In genomic region chr1:132153086-132153690, GRCm38 (mm10) we compare ENCODE assay signal across 22 mouse cellular contexts. TPM values are rescaled to one million over a fixed set of nuclear protein-coding genes. Genes with fewer than 3 reads are reported as not detected.
DNase-seq lines count a peak whose midpoint lies in the region; ATAC-seq lines count a peak whose summit lies in the region.
"Had no signal": no experiment of that assay in that cellular context is flagged by ENCODE, and none has a peak within 500 bp of the region (broad histone marks: within the 10 kb centered on the region; RNA-seq: fewer than 3 reads in every experiment).

No protein-coding gene starts in this region.

- no peaks in the 10 kb centered on the region for H3K9me3 ChIP-seq in heart, embryonic 12.5 days (replicated peaks)
- no peaks in the 10 kb centered on the region for H3K9me3 ChIP-seq in midbrain, embryonic 13.5 days
- no peaks in the 10 kb centered on the region for H3K9me3 ChIP-seq in midbrain, embryonic 16.5 days (replicated peaks; ENCODE audit: control insufficient read depth, low read length, poor library complexity, severe bottlenecking)
- H3K9me3 ChIP-seq in hindbrain, embryonic 13.5 days = no peaks in the 10 kb centered on the region

- H3K4me1 ChIP-seq in heart, embryonic 12.5 days (replicated peaks) = peaks cover 51% of the 10 kb centered on the region
- H3K4me1 ChIP-seq in midbrain, embryonic 13.5 days (replicated peaks) = peaks cover 27% of the 10 kb centered on the region
- H3K4me1 ChIP-seq in midbrain, embryonic 16.5 days (ENCODE audit: control insufficient read depth, insufficient read depth, low read length) = peaks cover 12% of the 10 kb centered on the region
- peaks cover 26% of the 10 kb centered on the region for H3K4me1 ChIP-seq in hindbrain, embryonic 13.5 days (replicated peaks)

- no peak overlapping the region for H3K27ac ChIP-seq in heart, embryonic 12.5 days (ENCODE audit: poor library complexity, severe bottlenecking)
- H3K27ac ChIP-seq in midbrain, embryonic 13.5 days = no peak overlapping the region
- no peak overlapping the region for H3K27ac ChIP-seq in midbrain, embryonic 16.5 days (ENCODE audit: low read length)
- no peak overlapping the region for H3K27ac ChIP-seq in hindbrain, embryonic 13.5 days

- peak; percentile 8 for DNase-seq in adrenal gland, postnatal 14 days
- DNase-seq in adrenal gland, postnatal 10 days = no peak
- DNase-seq in heart, postnatal 25 days (ENCODE audit: low spot score) = no peak
- DNase-seq: adrenal gland, adult 8-10 months; cerebellum, adult 8-10 months; gastrocnemius, postnatal 14 days; kidney, postnatal 36 days; lung, postnatal 4 days had no signal

- H3K9ac ChIP-seq in heart, embryonic 12.5 days = no peak overlapping the region
- H3K9ac ChIP-seq in midbrain, embryonic 13.5 days (replicated peaks) = 0 out of 2 replicates have a peak overlapping the region, but pooled peaks have one; percentile 39
- no peak overlapping the region for H3K9ac ChIP-seq in midbrain, embryonic 16.5 days (ENCODE audit: low read depth, low read length)
- H3K9ac ChIP-seq in hindbrain, embryonic 13.5 days = no peak overlapping the region

- H3K4me3 ChIP-seq in heart, embryonic 12.5 days = no peak overlapping the region
- H3K4me3 ChIP-seq in midbrain, embryonic 13.5 days (replicated peaks) = no peak overlapping the region
- no peak overlapping the region for H3K4me3 ChIP-seq in midbrain, embryonic 16.5 days (ENCODE audit: low read depth, low read length)
- no peak overlapping the region for H3K4me3 ChIP-seq in hindbrain, embryonic 13.5 days

- ATAC-seq in heart, embryonic 12.5 days (ENCODE audit: insufficient number of reproducible peaks, low FRiP score) = no peak
- no peak for ATAC-seq in midbrain, embryonic 13.5 days
- ATAC-seq in midbrain, embryonic 16.5 days = no peak
- no peak for ATAC-seq in megakaryocyte, adult 5-6 weeks (ENCODE audit: poor library complexity, severe bottlenecking)
- ATAC-seq in hindbrain, embryonic 13.5 days (ENCODE audit: low FRiP score) = no peak
- ATAC-seq: forebrain, embryonic 14.5 days; Patski had no signal

- intact Hi-C loops in heart, postnatal 25 days (cut with DNase I) = no loop called here

- H3K27me3 ChIP-seq in heart, embryonic 12.5 days (replicated peaks) = peaks cover 6% of the 10 kb centered on the region
- peaks cover 4% of the 10 kb centered on the region; the same call in 1 of the 2 replicates for H3K27me3 ChIP-seq in midbrain, embryonic 13.5 days
- no peaks in the 10 kb centered on the region for H3K27me3 ChIP-seq in midbrain, embryonic 16.5 days (ENCODE audit: control insufficient read depth, insufficient read depth, low read depth, low read length)
- peaks cover 8% of the 10 kb centered on the region; the same call in 1 of the 2 replicates for H3K27me3 ChIP-seq in hindbrain, embryonic 13.5 days
- H3K27me3 ChIP-seq: Patski had no signal

- WGBS in heart, embryonic 12.5 days = 43% methylated on average over 15 of the region's 15 CpGs
- 29% methylated on average over 15 of the region's 15 CpGs for WGBS in midbrain, embryonic 13.5 days
- WGBS in midbrain, embryonic 16.5 days = 36% methylated on average over 15 of the region's 15 CpGs
- 33% methylated on average over 15 of the region's 15 CpGs for WGBS in hindbrain, embryonic 13.5 days

- peak overlapping the region; percentile 0; the same call in 1 of the 2 replicates for H3K4me2 ChIP-seq in heart, embryonic 12.5 days
- no peak overlapping the region for H3K4me2 ChIP-seq in midbrain, embryonic 13.5 days (replicated peaks)
- no peak overlapping the region for H3K4me2 ChIP-seq in midbrain, embryonic 16.5 days (ENCODE audit: low read length)
- H3K4me2 ChIP-seq in hindbrain, embryonic 13.5 days = no peak overlapping the region

- no peaks in the 10 kb centered on the region for H3K36me3 ChIP-seq in heart, embryonic 12.5 days
- no peaks in the 10 kb centered on the region for H3K36me3 ChIP-seq in midbrain, embryonic 13.5 days
- H3K36me3 ChIP-seq in midbrain, embryonic 16.5 days (ENCODE audit: control insufficient read depth, insufficient read depth, low read length) = no peaks in the 10 kb centered on the region
- no peaks in the 10 kb centered on the region for H3K36me3 ChIP-seq in hindbrain, embryonic 13.5 days

RNA-seq across cellular contexts. Expression of gene Cdk18, which starts 13.7 kb away (rescaled TPM):
- 16.7 and 17.9 TPM in 2 replicates for total RNA-seq in adrenal gland, postnatal 14 days (2021)
- 10 to 100 TPM; 14.6 TPM for total RNA-seq in adrenal gland, postnatal 10 days (2021)
- polyA plus RNA-seq in heart, embryonic 12.5 days (2016; fragmentation: Nextera tagmentation; extraction: Ambion mirVana) = 3.7 and 4.8 TPM in 2 replicates
- 10 to 100 TPM; 10.9 to 12.0 TPM for total RNA-seq in heart, postnatal 25 days (2021)
- polyA plus RNA-seq in midbrain, embryonic 13.5 days (2015; fragmentation: Nextera tagmentation; extraction: Ambion mirVana) = 0.32 and 0.41 TPM in 2 replicates
- 1.7 and 2.4 TPM in 2 replicates for polyA plus RNA-seq in midbrain, embryonic 16.5 days (2015; fragmentation: Nextera tagmentation; extraction: Ambion mirVana)
- 0.14 TPM in 1 of 2 replicates, not detected in the other for total RNA-seq in megakaryocyte, adult 5-6 weeks (2015)
- total RNA-seq in megakaryocyte, adult 5-6 weeks (2017) = 0.04 TPM in 1 of 2 replicates, not detected in the other
- polyA plus RNA-seq in hindbrain, embryonic 13.5 days (2015; fragmentation: Nextera tagmentation; extraction: Ambion mirVana) = 0.31 and 0.32 TPM in 2 replicates
- total RNA-seq: monocyte, adult 5-6 weeks; neutrophil, adult 5-6 weeks had no signal

RNA-seq across cellular contexts. Expression of gene Lemd1, which starts 38.0 kb away (rescaled TPM):
- total RNA-seq in adrenal gland, postnatal 14 days (2021) = not detected in 2 replicates
- total RNA-seq in adrenal gland, postnatal 10 days (2021) = under 1 TPM; 0.27 to 0.36 TPM
- polyA plus RNA-seq in heart, embryonic 12.5 days (2016; fragmentation: Nextera tagmentation; extraction: Ambion mirVana) = not detected in 2 replicates
- total RNA-seq in heart, postnatal 25 days (2021) = not detected
- polyA plus RNA-seq in midbrain, embryonic 13.5 days (2015; fragmentation: Nextera tagmentation; extraction: Ambion mirVana) = 19.5 and 22.5 TPM in 2 replicates
- polyA plus RNA-seq in midbrain, embryonic 16.5 days (2015; fragmentation: Nextera tagmentation; extraction: Ambion mirVana) = 16.2 and 18.0 TPM in 2 replicates
- total RNA-seq in megakaryocyte, adult 5-6 weeks (2015) = not detected in 2 replicates
- not detected in 2 replicates for total RNA-seq in megakaryocyte, adult 5-6 weeks (2017)
- polyA plus RNA-seq in hindbrain, embryonic 13.5 days (2015; fragmentation: Nextera tagmentation; extraction: Ambion mirVana) = 24.8 and 25.7 TPM in 2 replicates
- total RNA-seq: gastrocnemius, postnatal 14 days; heart, adult 18-20 months; liver, adult 2 months; monocyte, adult 5-6 weeks; neutrophil, adult 5-6 weeks had no signal
- polyA plus RNA-seq: heart, embryonic 16.5 days; liver, adult 2 months; liver, embryonic 16.5 days had no signal

RNA-seq across cellular contexts. Expression of gene AC124108.1, which starts 38.1 kb away (rescaled TPM):
- 0.11 and 0.15 TPM in 2 replicates for total RNA-seq in adrenal gland, postnatal 14 days (2021)
- total RNA-seq in adrenal gland, postnatal 10 days (2021) = under 1 TPM in 1 of 2 experiments, not detected in 1; 0.15 TPM
- not detected in 2 replicates for polyA plus RNA-seq in heart, embryonic 12.5 days (2016; fragmentation: Nextera tagmentation; extraction: Ambion mirVana)
- total RNA-seq in heart, postnatal 25 days (2021) = not detected
- 5.6 and 6.1 TPM in 2 replicates for polyA plus RNA-seq in midbrain, embryonic 13.5 days (2015; fragmentation: Nextera tagmentation; extraction: Ambion mirVana)
- polyA plus RNA-seq in midbrain, embryonic 16.5 days (2015; fragmentation: Nextera tagmentation; extraction: Ambion mirVana) = 2.8 and 4.0 TPM in 2 replicates
- not detected in 2 replicates for total RNA-seq in megakaryocyte, adult 5-6 weeks (2015)
- total RNA-seq in megakaryocyte, adult 5-6 weeks (2017) = not detected in 2 replicates
- polyA plus RNA-seq in hindbrain, embryonic 13.5 days (2015; fragmentation: Nextera tagmentation; extraction: Ambion mirVana) = 4.2 and 4.8 TPM in 2 replicates
- total RNA-seq: gastrocnemius, postnatal 14 days; liver, adult 2 months; monocyte, adult 5-6 weeks; neutrophil, adult 5-6 weeks had no signal
- polyA plus RNA-seq: heart, embryonic 16.5 days; liver, adult 2 months; liver, embryonic 16.5 days; thymus, postnatal 0 days had no signal

Comparison
In these comparisons a context has a peak if more than half of its experiments do, and no peak if none do; other contexts are left out.
1. RNA of gene Cdk18, which starts 13.7 kb away (total RNA-seq): 16.7 to 17.9 TPM in adrenal gland, postnatal 14 days, 14.6 TPM in adrenal gland, postnatal 10 days and 10.9 to 12.0 TPM in heart, postnatal 25 days; 0.04 to 0.14 TPM in megakaryocyte, adult 5-6 weeks; every median in the first group is over 10 times any median in the second.